Mouse (Mus musculus) thymus, postnatal 14 days (tissue): ENCODE measurements around the gene Hs3st5.
A peak's percentile ranks its signal among the peaks of the same experiment; 100 is the strongest.
"Not testable (repeated sequence)": the region's sequence is repeated elsewhere in the genome, so short reads cannot be mapped to it uniquely, and the experiment has no call there.

Experiments
- DNase-seq: peaks from one replicate; pipeline ENCODE4 v3.0.0; 2021

Hs3st5 gene

GRCm38 (mm10) chr10:36506727-36507555 is at the start of gene Hs3st5:
TSS of gene Hs3st5 (plus strand) at chr10:36506814.
- DNase-seq: no peak

- DNase-seq: no peak
These were observed 38.0 kb upstream of the Hs3st5 start for GRCm38 (mm10) chr10:36468664-36469063.

GRCm38 (mm10) chr10:36471135-36471534 is 35.5 kb upstream of the Hs3st5 start:
- DNase-seq: no peak

GRCm38 (mm10) chr10:36474834-36475233 is 31.8 kb upstream of the Hs3st5 start:
- DNase-seq: no peak

- no peak for DNase-seq
These were observed 29.1 kb upstream of the Hs3st5 start for GRCm38 (mm10) chr10:36477543-36477942.

GRCm38 (mm10) chr10:36483362-36483761 is 23.3 kb upstream of the Hs3st5 start:
- DNase-seq: no peak

GRCm38 (mm10) chr10:36484011-36484410 is 22.6 kb upstream of the Hs3st5 start:
- no peak for DNase-seq

GRCm38 (mm10) chr10:36484728-36485300 is 21.8 kb upstream of the Hs3st5 start:
- DNase-seq: no peak

- DNase-seq: no peak
These were observed 13.0 kb upstream of the Hs3st5 start for GRCm38 (mm10) chr10:36493566-36493965.

GRCm38 (mm10) chr10:36499713-36500112 is 6.9 kb upstream of the Hs3st5 start:
- DNase-seq: no peak

GRCm38 (mm10) chr10:36506033-36506726 is 434 bp upstream of the Hs3st5 start:
- no peak for DNase-seq

GRCm38 (mm10) chr10:36507556-36507870 is 899 bp downstream of the Hs3st5 start:
- DNase-seq: no peak

- DNase-seq: no peak
These were observed 1.5 kb downstream of the Hs3st5 start for GRCm38 (mm10) chr10:36507991-36508546.

GRCm38 (mm10) chr10:36509477-36509876 is 2.9 kb downstream of the Hs3st5 start:
- DNase-seq: no peak

- no peak for DNase-seq
These were observed 17.3 kb downstream of the Hs3st5 start for GRCm38 (mm10) chr10:36523881-36524280.

- no peak for DNase-seq
These were observed 27.2 kb downstream of the Hs3st5 start for GRCm38 (mm10) chr10:36533633-36534335.

GRCm38 (mm10) chr10:36546622-36547021 is 40.0 kb downstream of the Hs3st5 start:
- DNase-seq: peak; percentile 4

- not testable (repeated sequence) for DNase-seq
These were observed 41.1 kb downstream of the Hs3st5 start for GRCm38 (mm10) chr10:36547713-36548112.

- no peak for DNase-seq
These were observed 47.4 kb downstream of the Hs3st5 start for GRCm38 (mm10) chr10:36554057-36554456.

GRCm38 (mm10) chr10:36554941-36555888 is 48.6 kb downstream of the Hs3st5 start:
- no peak for DNase-seq

GRCm38 (mm10) chr10:36556128-36556527 is 49.5 kb downstream of the Hs3st5 start:
- no peak for DNase-seq

- no peak for DNase-seq
These were observed 51.1 kb downstream of the Hs3st5 start for GRCm38 (mm10) chr10:36557673-36558072.
